8 mouse cellular contexts compared by ENCODE assay signal in the genomic region with DNA sequence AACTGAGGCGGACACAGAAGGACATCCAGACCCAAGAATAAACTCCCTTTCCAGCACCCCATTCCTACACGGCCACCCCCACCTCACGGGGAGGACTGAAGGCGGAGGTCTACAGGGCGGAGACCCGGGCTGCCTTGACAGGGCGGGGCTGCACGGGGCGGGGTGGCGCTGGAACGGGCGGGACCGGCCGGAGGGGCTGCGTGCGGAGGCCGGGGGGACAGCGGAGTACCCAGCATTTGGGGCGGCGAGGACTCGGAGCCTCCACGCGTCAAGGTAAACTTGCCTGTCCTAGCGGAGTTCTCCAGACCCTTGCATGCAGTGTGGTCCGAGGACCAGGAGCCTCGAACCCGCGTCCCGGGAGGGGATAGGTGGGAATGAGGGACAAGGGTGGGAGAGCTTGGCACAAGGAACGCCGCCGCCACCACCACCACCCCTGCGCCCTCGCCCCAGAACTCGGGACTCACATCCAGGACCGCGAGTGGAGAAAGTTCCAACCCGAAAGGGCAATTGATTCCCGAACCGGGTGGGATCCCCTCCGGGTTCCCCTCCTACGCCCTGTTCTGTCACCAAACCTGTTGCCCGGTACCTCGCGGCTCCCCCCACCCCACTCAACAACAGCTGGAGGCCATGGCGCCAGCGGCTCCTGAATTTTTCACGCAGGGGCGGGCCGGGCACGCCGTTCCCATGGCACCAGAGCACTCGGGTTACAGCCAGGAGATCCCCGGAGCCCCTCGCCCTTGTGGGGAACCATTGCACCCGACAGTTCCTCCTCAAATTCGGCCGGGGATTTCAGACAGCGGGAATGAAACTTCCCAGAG. TPM values are rescaled to one million over a fixed set of nuclear protein-coding genes. Genes with fewer than 3 reads are reported as not detected.
DNase-seq lines count a peak whose midpoint lies in the region; ATAC-seq and TF ChIP-seq lines count a peak whose summit lies in the region.

Gene Rem1 (plus strand): TSS at position 178 of the 818 bp plus-strand sequence.

- H3K4me3 ChIP-seq in testis, adult 2 months (ENCODE audit: control insufficient read depth, low read depth, low read length), result peak within 1 kb of the TSS; percentile 73
- H3K4me3 ChIP-seq in hindbrain, postnatal 0 days (ENCODE audit: low read length), result peak within 1 kb of the TSS; percentile 35
- peak within 1 kb of the TSS; percentile 53 for H3K4me3 ChIP-seq in lung, postnatal 0 days (ENCODE audit: low read depth, low read length)
- H3K4me3 ChIP-seq in stomach, embryonic 15.5 days (replicated peaks), result peak within 1 kb of the TSS; percentile 52

- peak within 1 kb of the TSS; percentile 64 for H3K27ac ChIP-seq in testis, adult 2 months (ENCODE audit: control insufficient read depth, insufficient read depth, low read depth, low read length)
- no peak within 1 kb of the TSS for H3K27ac ChIP-seq in hindbrain, postnatal 0 days
- peak within 1 kb of the TSS; percentile 72; the same call in 1 of the 2 replicates for H3K27ac ChIP-seq in lung, postnatal 0 days (ENCODE audit: low read length)
- peak within 1 kb of the TSS; percentile 58 for H3K27ac ChIP-seq in stomach, embryonic 15.5 days

- no peak for TF ChIP-seq CTCF in testis, adult 2 months (IDR thresholded peaks at IDR 0.05; ENCODE audit: control insufficient read depth, insufficient read depth, insufficient replicate concordance, low read depth, low read length)
- TF ChIP-seq CTCF in hindbrain, postnatal 0 days (IDR thresholded peaks at IDR 0.05; ENCODE audit: low read depth), result no peak
- TF ChIP-seq CTCF in lung, postnatal 0 days (IDR thresholded peaks at IDR 0.05), result no peak

- H3K27me3 ChIP-seq in testis, adult 2 months (ENCODE audit: control insufficient read depth, insufficient read depth, low read length), result peaks cover 4% of the 10 kb centered on the region
- H3K27me3 ChIP-seq in hindbrain, postnatal 0 days (ENCODE audit: insufficient read depth, low read length), result peaks cover 16% of the 10 kb centered on the region; the same call in 1 of the 2 replicates
- H3K27me3 ChIP-seq in lung, postnatal 0 days (replicated peaks; ENCODE audit: insufficient read depth, low read length), result no peaks in the 10 kb centered on the region
- peaks cover 18% of the 10 kb centered on the region for H3K27me3 ChIP-seq in stomach, embryonic 15.5 days (replicated peaks)

- peak within 1 kb of the TSS; percentile 67 for H3K4me2 ChIP-seq in hindbrain, postnatal 0 days (ENCODE audit: low read depth, low read length)
- peak within 1 kb of the TSS; percentile 69 for H3K4me2 ChIP-seq in lung, postnatal 0 days (replicated peaks; ENCODE audit: low read depth, low read length)
- H3K4me2 ChIP-seq in stomach, embryonic 15.5 days, result peak within 1 kb of the TSS; percentile 63

- WGBS in hindbrain, postnatal 0 days, result 1% methylated on average over 56 of the region's 59 CpGs
- 1% methylated on average over 51 of the region's 59 CpGs for WGBS in lung, postnatal 0 days
- 1% methylated on average over 59 of the region's 59 CpGs for WGBS in stomach, embryonic 15.5 days

- no peaks in the 10 kb centered on the region for H3K9me3 ChIP-seq in hindbrain, postnatal 0 days (ENCODE audit: low read length)
- H3K9me3 ChIP-seq in lung, postnatal 0 days (ENCODE audit: low read length), result no peaks in the 10 kb centered on the region
- H3K9me3 ChIP-seq in stomach, embryonic 15.5 days, result no peaks in the 10 kb centered on the region

- TF ChIP-seq POLR2A in testis, adult 2 months (IDR thresholded peaks at IDR 0.05; ENCODE audit: control insufficient read depth, low read depth, low read length), result no peak

- H3K36me3 ChIP-seq in testis, adult 2 months (ENCODE audit: control insufficient read depth, insufficient read depth, low read length), result no peaks in the 10 kb centered on the region
- no peaks in the 10 kb centered on the region for H3K36me3 ChIP-seq in hindbrain, postnatal 0 days (ENCODE audit: insufficient read depth, low read length)
- no peaks in the 10 kb centered on the region for H3K36me3 ChIP-seq in lung, postnatal 0 days (ENCODE audit: insufficient read depth, low read length)
- no peaks in the 10 kb centered on the region for H3K36me3 ChIP-seq in stomach, embryonic 15.5 days

- H3K9ac ChIP-seq in hindbrain, postnatal 0 days (replicated peaks; ENCODE audit: low read length), result peak within 1 kb of the TSS; percentile 28; the same call in 1 of the 2 replicates
- peak within 1 kb of the TSS; percentile 56 for H3K9ac ChIP-seq in lung, postnatal 0 days (replicated peaks; ENCODE audit: low read depth)
- H3K9ac ChIP-seq in stomach, embryonic 15.5 days, result peak within 1 kb of the TSS; percentile 33; the same call in 1 of the 2 replicates

- peaks cover 11% of the 10 kb centered on the region for H3K4me1 ChIP-seq in testis, adult 2 months (ENCODE audit: control insufficient read depth, insufficient read depth, low read length)
- H3K4me1 ChIP-seq in hindbrain, postnatal 0 days (ENCODE audit: insufficient read depth, low read length), result 0 out of 2 replicates have a peak, but pooled peaks cover 4% of the 10 kb centered on the region
- H3K4me1 ChIP-seq in lung, postnatal 0 days (ENCODE audit: insufficient read depth, low read depth, low read length), result no peaks in the 10 kb centered on the region
- peaks cover 12% of the 10 kb centered on the region; the same call in 1 of the 2 replicates for H3K4me1 ChIP-seq in stomach, embryonic 15.5 days

- DNase-seq in testis, postnatal 14 days (ENCODE audit: low spot score), result no peak
- peak; percentile 23 for DNase-seq in forelimb bud, embryonic 11.5 days (ENCODE audit: low read depth, low spot score)
- DNase-seq in hindbrain, postnatal 0 days (ENCODE audit: low spot score), result no peak
- peak; percentile 61 for DNase-seq in lung, postnatal 0 days (ENCODE audit: low spot score)
- DNase-seq in thymus, postnatal 0 days (ENCODE audit: low spot score), result no peak

- TF ChIP-seq EP300 in lung, postnatal 0 days (IDR thresholded peaks at IDR 0.05), result no peak

- ATAC-seq in hindbrain, postnatal 0 days, result no peak
- ATAC-seq in lung, postnatal 0 days, result peak; percentile 79
- peak; percentile 78 for ATAC-seq in stomach, embryonic 15.5 days (ENCODE audit: insufficient read depth, low FRiP score, low read depth)
- ATAC-seq in inflammation-experienced regulatory T-cells, adult 6 months, result no peak

RNA-seq across cellular contexts. Expression of gene Rem1, which starts in this region (rescaled TPM):
- 1.2 and 1.7 TPM in 2 replicates for polyA plus RNA-seq in testis, adult 2 months (2012; rRNA removed)
- 1.0 and 1.1 TPM in 2 replicates for total RNA-seq in hindbrain, postnatal 0 days (2014; rRNA removed)
- 0.57 and 0.65 TPM in 2 replicates for polyA plus RNA-seq in hindbrain, postnatal 0 days (2015; fragmentation: Nextera tagmentation; extraction: Ambion mirVana)
- 32.2 and 34.0 TPM in 2 replicates for polyA plus RNA-seq in lung, postnatal 0 days (2015; fragmentation: Nextera tagmentation; extraction: Ambion mirVana)
- 19.1 and 22.7 TPM in 2 replicates for polyA plus RNA-seq in stomach, embryonic 15.5 days (2015; fragmentation: Nextera tagmentation; extraction: Ambion mirVana)
- polyA plus RNA-seq in inflammation-experienced regulatory T-cells, adult 6 months (2017; shearing (Covaris generic)), result not detected
- polyA plus RNA-seq in thymus, postnatal 0 days (2015; fragmentation: Nextera tagmentation; extraction: Ambion mirVana), result 2.2 and 3.2 TPM in 2 replicates

Comparison
In these comparisons a context has a peak if more than half of its experiments do, and no peak if none do; other contexts are left out.
1. DNase-seq: peak in forelimb bud, embryonic 11.5 days (single experiment) and lung, postnatal 0 days (single experiment); none in testis, postnatal 14 days (single experiment), hindbrain, postnatal 0 days (single experiment) and thymus, postnatal 0 days (single experiment).
2. ATAC-seq: peak in lung, postnatal 0 days (single experiment) and stomach, embryonic 15.5 days (single experiment); none in hindbrain, postnatal 0 days (single experiment) and inflammation-experienced regulatory T-cells, adult 6 months (single experiment).
3. Peak in every context shown above with its lines, with median percentiles within 50 percentile points of each other: H3K4me3 ChIP-seq, H3K4me2 ChIP-seq and H3K9ac ChIP-seq.